Mouse (Mus musculus) heart, embryonic 16.5 days (tissue): ENCODE results near the gene Tex52. TPM values are rescaled to one million over a fixed set of nuclear protein-coding genes. Genes with fewer than 3 reads are reported as not detected.

Experiments
- ATAC-seq: fragments of 200-750 bp; cut with Nextera tagmentation; replicated peaks from 2 replicates; pipeline ENCODE4 v1.8.0; 2017; ENCODE audit warnings: moderate number of reproducible peaks; ENCODE audit not compliant: insufficient read depth, low FRiP score; ENCODE audit errors: extremely low read depth
- H3K27ac ChIP-seq: fragments of 300-500 bp; sonication (generic); 2 replicates; pipeline ENCODE4 v1.5.1; 2014; ENCODE audit warnings: mild to moderate bottlenecking, low read length, control low read depth, moderate library complexity
- H3K27me3 ChIP-seq: fragments of 300-500 bp; sonication (generic); 2 replicates; pipeline ENCODE4 v1.6.1; 2014; ENCODE audit warnings: low read length, mixed read lengths; ENCODE audit not compliant: control insufficient read depth, insufficient read depth
- H3K36me3 ChIP-seq: fragments of 300-500 bp; sonication (generic); 2 replicates; pipeline ENCODE4 v1.6.1; 2014; ENCODE audit not compliant: control insufficient read depth, insufficient read depth
- H3K4me1 ChIP-seq: fragments of 300-500 bp; sonication (generic); 2 replicates; pipeline ENCODE4 v1.6.1; 2014; ENCODE audit warnings: low read length, mixed read lengths; ENCODE audit not compliant: control insufficient read depth, insufficient read depth
- H3K4me2 ChIP-seq: fragments of 300-500 bp; sonication (generic); 2 replicates; pipeline ENCODE4 v1.6.1; 2014; ENCODE audit warnings: low read depth, mild to moderate bottlenecking, control low read depth, low read length
- H3K4me3 ChIP-seq: fragments of 300-500 bp; sonication (generic); 2 replicates; pipeline ENCODE4 v1.5.1; 2014; ENCODE audit warnings: mild to moderate bottlenecking, control low read depth, low read length
- H3K9ac ChIP-seq: fragments of 300-500 bp; sonication (generic); 2 replicates; pipeline ENCODE4 v1.6.1; 2014; ENCODE audit warnings: low read length, control low read depth
- H3K9me3 ChIP-seq: fragments of 300-500 bp; sonication (generic); replicated peaks from 2 replicates; pipeline ENCODE4 v1.6.1; 2016; ENCODE audit warnings: low read length; ENCODE audit not compliant: control insufficient read depth
- WGBS: fragments of 180-500 bp; shearing (Covaris S2); extraction: QIAGEN DNeasy Blood & Tissue Kit; methylation state at CpG from one replicate; pipeline ENCODE4 v1.1.7; 2014; 5-methylcytosine and 5-hydroxymethylcytosine counted together
- polyA plus RNA-seq: library from polyadenylated mRNA; unstranded; fragments of >200 nt; fragmentation: Nextera tagmentation; extraction: Ambion mirVana; gene quantifications from 2 replicates; pipeline ENCODE4 v1.2.1, GENCODE M21; 2015

Gene Tex52
- polyA plus RNA-seq, 1 experiment from 2014 or later, result 0.22 TPM

- Histone ChIP-seq H3K27me3 (no peaks in the 10 kb centered on the region), H3K4me3 (no peak overlapping the region), H3K4me2 (no peak overlapping the region), H3K4me1 (peaks cover 11% of the 10 kb centered on the region), H3K27ac (no peak overlapping the region), H3K36me3 (no peaks in the 10 kb centered on the region), H3K9me3 (no peaks in the 10 kb centered on the region), H3K9ac (no peak overlapping the region)
- WGBS, result 74% methylated on average over 7 of the region's 7 CpGs
- no peak for ATAC-seq
Measured at GRCm38 (mm10) chr6:128397574-128398261, 22.5 kb downstream of the Tex52 start.

- no peaks in the 10 kb centered on the region for H3K9me3 ChIP-seq
- 62% methylated on average over 3 of the region's 3 CpGs for WGBS
- H3K27me3 ChIP-seq, result no peaks in the 10 kb centered on the region
- ATAC-seq, result no peak
- H3K4me2 ChIP-seq, result peak within 1 kb of the TSS; percentile 62
- peak within 1 kb of the TSS; percentile 41 for H3K4me3 ChIP-seq
- H3K36me3 ChIP-seq, result no peaks in the 10 kb centered on the region
- peaks cover 11% of the 10 kb centered on the region for H3K4me1 ChIP-seq
- H3K27ac ChIP-seq, result no peak within 1 kb of the TSS
- peak within 1 kb of the TSS; percentile 65 for H3K9ac ChIP-seq
Measured at GRCm38 (mm10) chr6:128398996-128399395, 23.7 kb downstream of the Tex52 start, which contains the start of gene Nrip2. TSS of gene Nrip2 (plus strand) at chr6:128399296.

- Histone ChIP-seq H3K27me3 (no peaks in the 10 kb centered on the region), H3K4me1 (peaks cover 11% of the 10 kb centered on the region), H3K4me3 (peak overlapping the region; percentile 41), H3K4me2 (peak overlapping the region; percentile 62), H3K9ac (peak overlapping the region; percentile 65), H3K36me3 (no peaks in the 10 kb centered on the region), H3K27ac (no peak overlapping the region), H3K9me3 (no peaks in the 10 kb centered on the region)
- peak; percentile 70 for ATAC-seq
- 31% methylated on average over 21 of the region's 21 CpGs for WGBS
Measured at GRCm38 (mm10) chr6:128399421-128400185, 24.3 kb downstream of the Tex52 start.

GRCm38 (mm10) chr6:128404708-128405107, 29.5 kb downstream of the Tex52 start:
- ATAC-seq, result 0 out of 2 replicates have a peak, but pooled peaks have one; percentile 4
- Histone ChIP-seq H3K4me3 (no peak overlapping the region), H3K9ac (no peak overlapping the region), H3K4me2 (no peak overlapping the region), H3K4me1 (peaks cover 8% of the 10 kb centered on the region; the same call in 1 of the 2 replicates), H3K9me3 (no peaks in the 10 kb centered on the region), H3K27me3 (no peaks in the 10 kb centered on the region), H3K27ac (no peak overlapping the region), H3K36me3 (peaks cover 21% of the 10 kb centered on the region)
- 51% methylated on average over 5 of the region's 5 CpGs for WGBS

GRCm38 (mm10) chr6:128408544-128409125, 33.4 kb downstream of the Tex52 start:
- Histone ChIP-seq H3K4me3 (no peak overlapping the region), H3K27me3 (no peaks in the 10 kb centered on the region), H3K4me2 (no peak overlapping the region), H3K4me1 (no peaks in the 10 kb centered on the region), H3K9ac (no peak overlapping the region), H3K9me3 (no peaks in the 10 kb centered on the region), H3K27ac (no peak overlapping the region), H3K36me3 (peaks cover 46% of the 10 kb centered on the region)
- 83% methylated on average over 7 of the region's 7 CpGs for WGBS
- no peak for ATAC-seq

- H3K4me1 ChIP-seq, result no peaks in the 10 kb centered on the region
- no peak overlapping the region for H3K27ac ChIP-seq
- no peaks in the 10 kb centered on the region for H3K9me3 ChIP-seq
- H3K27me3 ChIP-seq, result no peaks in the 10 kb centered on the region
- H3K4me2 ChIP-seq, result no peak overlapping the region
- 91% methylated on average over 13 of the region's 13 CpGs for WGBS
- ATAC-seq, result no peak
- H3K4me3 ChIP-seq, result no peak overlapping the region
- peaks cover 46% of the 10 kb centered on the region for H3K36me3 ChIP-seq
- H3K9ac ChIP-seq, result no peak overlapping the region
Measured at GRCm38 (mm10) chr6:128410305-128410704, 35.0 kb downstream of the Tex52 start.

- H3K27ac ChIP-seq, result no peak overlapping the region
- peaks cover 45% of the 10 kb centered on the region for H3K36me3 ChIP-seq
- no peak overlapping the region for H3K9ac ChIP-seq
- no peak for ATAC-seq
- 20% methylated on average over 3 of the region's 3 CpGs for WGBS
- H3K9me3 ChIP-seq, result no peaks in the 10 kb centered on the region
- no peaks in the 10 kb centered on the region for H3K27me3 ChIP-seq
- H3K4me1 ChIP-seq, result no peaks in the 10 kb centered on the region
- no peak overlapping the region for H3K4me2 ChIP-seq
- no peak overlapping the region for H3K4me3 ChIP-seq
Measured at GRCm38 (mm10) chr6:128411115-128411514, 35.9 kb downstream of the Tex52 start.

GRCm38 (mm10) chr6:128416169-128416568, 40.9 kb downstream of the Tex52 start:
- Histone ChIP-seq H3K4me3 (no peak overlapping the region), H3K27me3 (no peaks in the 10 kb centered on the region), H3K27ac (no peak overlapping the region), H3K36me3 (peaks cover 20% of the 10 kb centered on the region), H3K4me1 (no peaks in the 10 kb centered on the region), H3K9me3 (no peaks in the 10 kb centered on the region), H3K9ac (no peak overlapping the region), H3K4me2 (no peak overlapping the region)
- WGBS, result 80% methylated on average over 5 of the region's 5 CpGs
- no peak for ATAC-seq

GRCm38 (mm10) chr6:128418076-128418475, 42.8 kb downstream of the Tex52 start:
- no peak for ATAC-seq

More at GRCm38 (mm10) chr6:128418076-128418475, 42.8 kb downstream of the Tex52 start:
- Histone ChIP-seq H3K4me2 (no peak overlapping the region), H3K9ac (no peak overlapping the region), H3K27ac (no peak overlapping the region), H3K27me3 (no peaks in the 10 kb centered on the region), H3K36me3 (peaks cover 6% of the 10 kb centered on the region; the same call in 1 of the 2 replicates), H3K4me3 (no peak overlapping the region), H3K9me3 (no peaks in the 10 kb centered on the region), H3K4me1 (no peaks in the 10 kb centered on the region)
- 75% methylated on average over 1 of the region's 1 CpGs for WGBS
